Mouse (Mus musculus) gastrocnemius, adult 18-20 months (tissue): Measurements from ENCODE around the gene Taf1d. TPM values are rescaled to one million over a fixed set of nuclear protein-coding genes. Genes with fewer than 3 reads are reported as not detected.
"Not testable (repeated sequence)": the region's sequence is repeated elsewhere in the genome, so short reads cannot be mapped to it uniquely, and the experiment has no call there.

Experiments
- DNase-seq: peaks from one replicate; pipeline ENCODE4 v3.0.0; 2021; ENCODE audit warnings: low spot score
- long read RNA-seq, 2 experiments: library from polyadenylated mRNA; stranded (forward); transcript quantifications; one replicate each; pipeline ENCODE4 v2.0.0; 2021
- total RNA-seq, 2 experiments: library from RNA; stranded (reverse); gene quantifications; 2 replicates each; pipeline ENCODE4 v1.2.3; 2021

Taf1d gene
- total RNA-seq: 10 to 100 TPM; 71.8 to 99.0 TPM
- long read RNA-seq, experiment 1, partial matches to known transcripts: 2 of 7 reads
- long read RNA-seq, experiment 1, other reads (novel, unspliced or antisense): 5 of 7 reads
- long read RNA-seq, experiment 2, partial matches to known transcripts: 0 of 5 reads
- long read RNA-seq, experiment 2, other reads (novel, unspliced or antisense): 2 of 5 reads

DNA sequence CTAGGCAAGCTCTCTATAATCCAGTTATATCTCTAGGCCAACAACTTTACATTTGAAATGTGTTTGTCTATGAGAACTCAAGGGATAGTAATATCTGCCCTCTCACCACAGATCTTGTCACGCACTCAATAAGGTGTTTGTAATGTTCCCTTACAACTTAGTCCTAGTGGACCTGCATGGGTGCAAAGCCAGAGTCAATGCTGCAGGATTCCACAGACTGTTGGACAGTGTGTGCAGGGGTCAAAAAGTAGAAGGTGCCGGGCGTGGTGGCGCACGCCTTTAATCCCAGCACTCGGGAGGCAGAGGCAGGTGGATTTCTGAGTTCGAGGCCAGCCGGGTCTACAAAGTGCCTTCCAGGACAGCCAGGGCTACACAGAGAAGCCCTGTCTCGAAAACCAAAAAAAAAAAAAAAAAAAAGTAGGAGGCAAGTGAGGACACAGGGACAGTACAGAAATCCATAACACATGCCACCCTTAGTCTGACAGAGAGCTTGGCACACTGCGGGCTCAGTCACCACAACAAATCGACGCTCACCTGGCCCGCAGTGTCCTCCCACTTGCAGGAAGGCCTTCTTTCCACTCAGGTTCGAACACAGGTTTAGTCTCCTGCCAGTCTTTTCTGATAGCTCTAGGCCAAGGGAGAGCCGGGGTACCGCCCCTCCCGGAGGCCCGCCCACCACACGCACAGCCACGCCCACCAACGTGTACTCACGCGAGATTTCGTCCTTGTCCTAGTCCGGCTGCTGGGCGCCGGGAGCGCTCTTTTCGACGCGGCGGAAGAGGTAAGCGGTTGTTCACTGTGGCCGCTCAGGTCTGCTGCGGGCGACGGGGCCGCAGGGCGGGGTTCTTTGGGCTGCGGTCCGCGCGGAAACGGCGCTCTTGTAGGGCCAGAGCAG lies at the start of gene Taf1d:
TSS of gene Taf1d (plus strand) at position 712 of the 895 bp plus-strand sequence.
- DNase-seq: peak; percentile 98

DNA sequence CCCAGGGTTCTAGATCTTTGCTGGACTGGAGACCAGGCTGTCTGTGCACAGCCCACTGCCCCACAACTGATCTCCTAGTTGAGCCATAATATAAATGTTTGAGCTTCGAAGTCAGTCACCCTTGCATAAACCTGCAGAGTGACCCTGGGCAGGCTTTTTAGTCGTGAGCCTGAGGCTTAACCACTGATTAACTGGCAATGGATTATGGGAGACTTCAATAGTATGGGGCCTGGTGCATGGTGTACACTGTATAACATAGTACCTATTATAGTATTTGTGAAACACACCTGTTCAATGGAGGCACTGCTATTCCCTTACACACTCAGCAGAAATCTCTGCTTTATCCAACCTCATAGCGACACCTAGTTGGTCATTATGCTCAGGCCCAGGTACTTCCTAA lies 49.8 kb upstream of the Taf1d start:
- DNase-seq: no peak

GRCm38 (mm10) chr9:15261980-15262379 lies 44.0 kb upstream of the Taf1d start:
- DNase-seq: no peak

DNA sequence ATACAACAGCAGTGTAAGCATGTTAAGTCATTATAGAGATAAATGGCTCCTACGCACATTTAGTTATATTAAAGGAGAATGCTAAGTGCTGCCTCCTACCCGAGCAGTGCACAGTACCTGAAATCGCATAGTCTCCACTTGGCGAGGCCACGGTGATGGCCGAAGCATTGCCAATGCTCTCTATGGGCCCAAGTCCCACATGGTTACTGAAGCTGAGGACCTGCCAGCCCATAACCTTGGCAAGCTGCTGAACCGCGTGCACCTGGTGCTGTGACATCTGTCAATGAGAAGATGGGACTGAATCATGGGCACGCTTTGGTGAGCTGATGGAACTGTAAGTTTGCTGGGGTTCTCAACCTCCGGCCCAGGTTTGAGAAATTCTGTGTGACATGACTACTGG lies 42.5 kb upstream of the Taf1d start:
- no peak for DNase-seq

DNA sequence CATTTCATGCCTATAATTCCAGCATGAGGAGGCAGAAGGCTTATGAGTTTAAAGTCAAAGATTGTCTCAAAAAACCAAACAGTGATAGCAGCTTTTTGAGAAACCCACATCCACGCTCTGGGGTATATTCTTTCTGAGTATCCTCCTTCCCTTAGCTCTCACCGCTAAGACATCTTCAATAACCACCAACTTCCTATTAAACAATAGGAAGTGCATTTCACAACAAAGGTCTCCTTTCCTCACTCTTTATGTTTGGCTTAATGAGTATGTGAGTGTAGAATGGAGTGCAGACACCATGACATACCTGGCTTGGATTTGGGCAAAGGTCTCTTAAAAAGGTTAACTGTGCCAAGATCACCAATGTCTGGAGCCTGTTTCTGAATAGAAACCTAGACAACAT lies 32.0 kb upstream of the Taf1d start:
- DNase-seq: no peak

GRCm38 (mm10) chr9:15276855-15277254 lies 29.2 kb upstream of the Taf1d start:
- DNase-seq: no peak

GRCm38 (mm10) chr9:15278343-15278742 lies 27.7 kb upstream of the Taf1d start:
- no peak for DNase-seq

DNA sequence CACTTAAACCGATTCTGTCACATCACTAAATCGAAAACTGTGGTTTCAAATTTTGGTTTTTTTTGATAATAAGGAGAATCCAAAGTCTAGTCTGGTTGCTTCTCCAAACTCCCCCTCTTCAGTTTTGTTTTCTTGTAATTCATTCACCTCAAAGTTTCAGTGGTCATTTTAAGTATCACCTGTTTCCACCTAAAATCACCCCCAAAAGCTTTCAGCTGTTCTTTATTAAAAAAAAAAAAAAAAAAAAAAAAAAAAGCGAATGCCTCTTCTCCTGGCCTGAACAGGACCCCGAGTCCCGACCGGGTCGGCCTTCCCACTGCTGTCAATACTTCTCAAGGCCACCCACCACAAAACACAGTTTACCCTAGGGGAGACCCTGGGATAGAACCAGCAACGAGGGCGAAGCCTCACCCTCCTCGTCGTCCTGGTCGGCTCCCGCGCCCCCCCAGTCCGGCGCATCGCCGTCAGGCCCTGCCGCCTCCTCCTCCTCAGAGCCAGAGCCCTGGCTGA lies 26.8 kb upstream of the Taf1d start:
- no peak for DNase-seq

DNA sequence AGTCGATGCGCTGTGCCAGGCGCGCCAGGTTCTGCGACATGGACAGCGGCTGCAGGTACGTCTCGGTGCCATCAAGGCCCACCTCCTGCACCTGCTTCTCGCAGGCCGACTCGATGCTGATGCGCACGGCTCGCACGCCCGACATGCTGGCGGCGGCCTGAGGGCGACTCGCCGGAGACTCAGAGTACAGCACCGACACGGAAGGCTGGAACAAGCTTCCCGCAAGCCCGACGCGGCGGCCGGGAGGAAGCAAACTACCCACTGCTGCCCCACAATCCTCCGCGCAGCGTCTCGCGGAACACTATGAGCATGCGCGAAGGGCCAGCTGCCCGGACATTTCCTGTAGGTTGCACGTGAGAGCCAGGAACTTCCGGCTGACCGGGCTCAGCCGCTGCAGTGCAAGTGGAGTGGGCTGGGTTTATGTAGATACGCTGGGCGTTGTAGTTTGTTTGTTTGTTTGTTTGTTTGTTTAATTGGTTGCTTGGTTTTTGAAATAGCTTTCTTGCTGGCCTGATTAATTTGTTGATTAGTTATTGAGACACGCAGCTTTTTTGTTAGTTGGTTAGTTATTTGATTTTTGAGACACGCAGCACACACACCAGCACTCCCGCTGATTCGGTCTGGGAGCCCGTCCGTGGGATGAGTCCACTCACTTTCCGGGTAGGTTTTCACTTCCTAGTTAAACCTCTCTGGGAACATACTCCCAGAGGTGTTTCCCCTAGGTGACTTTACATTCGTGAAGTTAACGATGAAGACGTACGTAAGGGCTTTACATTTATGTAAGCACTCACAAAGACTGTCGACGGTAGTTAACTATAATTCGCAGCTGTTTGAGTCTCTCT lies 26.1 kb upstream of the Taf1d start, which contains the start of gene Med17:
TSS of gene Med17 (minus strand) at position 283 of the 842 bp plus-strand sequence.
- peak; percentile 93 for DNase-seq

GRCm38 (mm10) chr9:15280491-15280879 lies 25.5 kb upstream of the Taf1d start:
- DNase-seq: no peak

- DNase-seq: no peak
These were observed 20.6 kb upstream of the Taf1d start for GRCm38 (mm10) chr9:15285443-15285842.

DNA sequence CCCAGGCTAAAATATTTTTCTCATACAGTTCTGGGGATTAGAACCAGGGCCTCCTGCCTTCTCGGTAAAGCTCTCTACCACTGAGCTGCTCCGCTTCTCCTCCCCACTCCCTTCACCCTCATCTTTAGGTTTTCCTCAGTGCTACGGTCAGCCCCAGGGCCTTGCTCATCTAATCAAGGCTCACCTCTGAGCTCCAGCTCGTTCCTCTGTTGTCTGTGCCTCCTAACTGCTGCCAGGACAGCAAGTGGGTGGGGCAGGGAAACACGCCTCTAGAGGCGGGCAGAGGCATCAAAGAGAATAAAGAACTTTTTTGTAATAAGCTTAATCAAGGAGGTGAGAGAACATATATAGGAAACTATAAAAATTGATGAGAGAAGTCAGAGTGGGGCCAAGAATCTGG lies 18.2 kb upstream of the Taf1d start:
- DNase-seq: no peak

DNA sequence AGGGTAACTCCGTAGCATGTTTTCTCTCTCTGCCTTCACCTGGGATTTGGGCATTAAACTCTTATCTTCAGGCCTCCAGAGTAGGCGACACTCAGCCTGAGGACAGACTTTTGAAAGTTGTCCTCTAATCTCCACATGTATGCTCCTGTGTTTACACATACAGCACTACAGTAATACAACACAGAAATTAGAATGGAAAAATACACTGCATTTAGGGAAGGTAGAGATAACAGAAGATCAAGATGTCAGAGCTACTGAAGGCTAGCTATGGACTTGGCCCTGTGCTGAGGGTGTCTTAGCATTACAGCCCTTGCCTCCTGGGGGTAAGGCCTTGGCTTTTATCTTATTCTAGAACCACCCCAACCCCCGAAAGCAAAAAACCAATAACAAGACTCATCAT lies 17.6 kb upstream of the Taf1d start:
- DNase-seq: no peak

GRCm38 (mm10) chr9:15289251-15289650 lies 16.8 kb upstream of the Taf1d start:
- no peak for DNase-seq

DNA sequence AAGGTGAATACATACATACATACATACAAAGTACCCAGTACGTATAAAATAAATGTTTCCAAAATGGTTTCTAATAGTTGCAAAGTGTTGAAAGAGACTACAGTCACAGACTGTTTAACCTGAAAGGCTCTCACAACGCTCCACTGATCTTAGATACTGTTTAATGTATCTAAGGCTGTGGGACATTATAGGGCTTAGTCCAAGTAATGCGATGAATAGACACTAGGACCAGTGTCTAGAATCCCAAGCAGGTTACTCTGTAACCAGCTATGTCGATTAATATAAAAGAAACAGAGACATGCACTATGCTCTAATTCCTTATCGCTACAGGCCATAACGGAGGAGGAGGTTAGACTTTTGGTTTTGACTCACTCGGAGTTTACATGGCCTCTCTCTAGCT lies 8.9 kb upstream of the Taf1d start:
- no peak for DNase-seq

- DNase-seq: no peak
These were observed 7.6 kb upstream of the Taf1d start for GRCm38 (mm10) chr9:15298451-15298850.

DNA sequence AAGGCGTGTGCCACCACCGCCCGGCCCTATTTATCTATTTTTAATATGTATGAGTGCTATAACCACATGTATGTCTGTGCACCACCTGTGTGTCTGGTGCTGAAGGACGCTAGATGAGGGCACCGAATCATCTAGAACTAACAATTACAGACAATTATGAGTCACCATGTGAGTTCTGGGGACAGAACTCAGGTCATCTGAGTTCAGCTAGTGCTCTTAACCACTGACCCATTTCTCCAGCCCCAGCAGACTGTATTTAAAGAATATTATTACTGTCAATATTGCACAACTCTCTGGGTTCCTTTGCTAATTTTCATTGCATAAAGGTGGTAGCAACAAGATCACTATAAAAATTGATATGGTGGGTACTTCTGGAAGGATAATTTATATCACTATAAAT lies 6.0 kb upstream of the Taf1d start:
- DNase-seq: no peak

DNA sequence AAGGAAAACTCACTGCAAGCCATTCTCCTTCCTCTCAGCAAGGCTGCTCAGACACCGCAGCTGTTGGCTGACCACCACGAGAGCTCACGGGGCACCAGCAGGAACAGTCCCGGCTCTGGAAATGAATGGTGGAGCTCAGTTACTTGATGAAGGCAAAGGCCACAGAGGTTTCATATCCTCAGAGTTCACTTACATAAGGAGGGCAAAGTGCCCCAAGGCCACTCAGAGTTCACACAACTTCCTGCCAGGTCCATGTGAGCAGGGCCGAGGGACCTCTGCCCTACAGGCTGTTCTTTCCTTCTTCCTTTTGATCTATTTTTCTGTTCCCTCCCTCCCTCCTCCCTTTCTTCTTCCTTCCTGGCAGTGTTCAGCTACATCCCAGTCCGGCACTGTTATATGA lies 4.6 kb upstream of the Taf1d start:
- DNase-seq: peak; percentile 55

GRCm38 (mm10) chr9:15302006-15302405 lies 4.0 kb upstream of the Taf1d start:
- DNase-seq: not testable (repeated sequence)

DNA sequence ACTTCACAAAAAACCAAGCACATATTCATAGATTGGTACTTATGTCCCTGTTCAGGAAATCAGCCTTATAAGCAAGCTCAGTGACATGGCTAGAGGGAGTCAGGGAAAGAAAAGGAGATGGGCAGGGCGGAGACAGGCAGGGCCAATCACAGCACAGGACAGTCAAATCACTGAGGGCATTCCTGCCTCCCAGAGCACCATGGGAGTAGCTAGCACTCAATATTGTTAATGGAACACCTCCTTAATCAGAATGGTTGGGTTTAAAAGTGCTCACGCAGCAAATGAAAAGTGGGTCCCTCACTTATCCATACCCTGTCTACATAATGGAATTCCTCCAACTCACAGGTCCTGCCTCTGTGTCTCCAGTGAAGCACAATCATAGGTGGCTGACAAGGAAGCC lies 3.1 kb upstream of the Taf1d start:
- no peak for DNase-seq

DNA sequence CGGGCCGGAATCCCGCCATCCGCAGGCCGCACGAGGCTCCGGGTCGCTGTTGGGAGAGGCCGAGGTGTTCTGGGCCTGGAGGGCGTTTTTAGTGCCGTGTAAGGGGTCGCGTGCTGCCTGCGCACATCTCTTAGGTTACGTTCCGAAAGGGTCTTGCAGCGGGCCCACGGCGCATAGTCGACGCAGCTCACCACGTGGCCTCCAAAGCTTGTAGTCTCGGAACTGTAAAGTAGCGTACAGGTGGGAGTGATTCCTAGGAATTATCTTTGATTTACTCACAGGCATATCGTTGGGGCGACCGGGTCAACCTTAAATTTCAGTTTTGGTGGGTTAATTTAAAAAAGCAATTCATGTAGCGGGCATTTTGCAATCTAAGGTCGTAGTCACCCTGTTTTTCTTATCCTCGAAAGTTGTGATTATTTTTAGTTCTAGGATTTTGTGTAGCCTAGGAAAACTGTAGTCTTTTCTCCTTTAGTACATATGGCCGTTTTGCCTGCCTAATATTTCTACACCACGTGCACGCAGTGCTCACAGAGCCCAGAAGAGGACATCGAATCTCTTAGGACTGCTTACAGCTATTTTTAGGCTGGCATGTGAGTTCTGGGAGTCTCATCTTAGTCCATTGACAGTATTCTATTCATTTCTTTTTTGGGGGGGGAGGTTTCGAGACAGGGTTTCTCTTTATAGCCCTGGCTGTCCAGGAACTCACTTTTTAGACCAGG lies 545 bp downstream of the Taf1d start, which contains the start of gene 4931406C07Rik:
TSS of gene 4931406C07Rik (minus strand) at position 51 of the 722 bp plus-strand sequence.
- peak; percentile 45 for DNase-seq
